Mouse (Mus musculus): ENCODE results near the gene Scyl1. TPM values are rescaled to one million over a fixed set of nuclear protein-coding genes. Genes with fewer than 3 reads are reported as not detected.

Scyl1 gene
- polyA plus RNA-seq, 1 experiment from 2014 or later: 62.1 TPM

Other genes with a start within 250 kb of the Scyl1 start
- gene Ovol1, start 210.8 kb downstream of the Scyl1 start, polyA plus RNA-seq (2015; fragmentation: Nextera tagmentation; extraction: Ambion mirVana): 0.54 and 0.61 TPM in 2 replicates
- 3.8 and 4.0 TPM in 2 replicates for gene Ap5b1, start 203.4 kb downstream of the Scyl1 start, polyA plus RNA-seq (2015; fragmentation: Nextera tagmentation; extraction: Ambion mirVana)
- 76.7 and 80.0 TPM in 2 replicates for gene Rnaseh2c, start 169.5 kb downstream of the Scyl1 start, polyA plus RNA-seq (2015; fragmentation: Nextera tagmentation; extraction: Ambion mirVana)
- gene Kat5, start 161.2 kb downstream of the Scyl1 start, polyA plus RNA-seq (2015; fragmentation: Nextera tagmentation; extraction: Ambion mirVana): 30.3 and 31.8 TPM in 2 replicates
- gene Rela, start 133.9 kb downstream of the Scyl1 start, polyA plus RNA-seq (2015; fragmentation: Nextera tagmentation; extraction: Ambion mirVana): 37.7 and 38.2 TPM in 2 replicates
- gene Sipa1, start 107.7 kb downstream of the Scyl1 start, polyA plus RNA-seq (2015; fragmentation: Nextera tagmentation; extraction: Ambion mirVana): 23.5 and 24.9 TPM in 2 replicates
- 24.4 and 26.8 TPM in 2 replicates for gene Map3k11, start 82.7 kb downstream of the Scyl1 start, polyA plus RNA-seq (2015; fragmentation: Nextera tagmentation; extraction: Ambion mirVana)
- 11.5 and 13.4 TPM in 2 replicates for gene Pcnx3, start 82.5 kb downstream of the Scyl1 start, polyA plus RNA-seq (2015; fragmentation: Nextera tagmentation; extraction: Ambion mirVana)
- gene Kcnk7, start 67.1 kb downstream of the Scyl1 start, polyA plus RNA-seq (2015; fragmentation: Nextera tagmentation; extraction: Ambion mirVana): 0.18 and 0.24 TPM in 2 replicates
- 92.3 and 97.5 TPM in 2 replicates for gene Ehbp1l1, start 45.1 kb downstream of the Scyl1 start, polyA plus RNA-seq (2015; fragmentation: Nextera tagmentation; extraction: Ambion mirVana)
- gene Fam89b, start 41.8 kb downstream of the Scyl1 start, polyA plus RNA-seq (2015; fragmentation: Nextera tagmentation; extraction: Ambion mirVana): 68.6 and 72.3 TPM in 2 replicates
- 27.3 and 31.5 TPM in 2 replicates for gene Ltbp3, start 30.5 kb downstream of the Scyl1 start, polyA plus RNA-seq (2015; fragmentation: Nextera tagmentation; extraction: Ambion mirVana)
- gene Frmd8, start 103.9 kb upstream of the Scyl1 start, polyA plus RNA-seq (2015; fragmentation: Nextera tagmentation; extraction: Ambion mirVana): 33.6 and 34.8 TPM in 2 replicates
- 4.6 and 5.0 TPM in 2 replicates for gene Slc25a45, start 106.4 kb upstream of the Scyl1 start, polyA plus RNA-seq (2015; fragmentation: Nextera tagmentation; extraction: Ambion mirVana)
- gene Tigd3, start 122.7 kb upstream of the Scyl1 start, polyA plus RNA-seq (2015; fragmentation: Nextera tagmentation; extraction: Ambion mirVana): 1.5 and 1.6 TPM in 2 replicates
- 97.5 and 103 TPM in 2 replicates for gene Dpf2, start 141.6 kb upstream of the Scyl1 start, polyA plus RNA-seq (2015; fragmentation: Nextera tagmentation; extraction: Ambion mirVana)
- gene Cdc42ep2, start 153.4 kb upstream of the Scyl1 start, polyA plus RNA-seq (2015; fragmentation: Nextera tagmentation; extraction: Ambion mirVana): 12.4 and 12.6 TPM in 2 replicates
- gene Pola2, start 192.8 kb upstream of the Scyl1 start, polyA plus RNA-seq (2015; fragmentation: Nextera tagmentation; extraction: Ambion mirVana): 48.3 and 55.2 TPM in 2 replicates
- 0.07 TPM in 1 of 2 replicates, not detected in the other for gene Slc22a20, start 214.7 kb upstream of the Scyl1 start, polyA plus RNA-seq (2015; fragmentation: Nextera tagmentation; extraction: Ambion mirVana)
- gene Capn1, start 244.5 kb upstream of the Scyl1 start, polyA plus RNA-seq (2015; fragmentation: Nextera tagmentation; extraction: Ambion mirVana): 9.5 and 10.0 TPM in 2 replicates